Mouse (Mus musculus) cerebellum, adult 18-20 months (tissue): ENCODE results near the gene Auts2.

Experiments
- DNase-seq, 2 experiments: peaks; one replicate each; pipeline ENCODE4 v3.0.0; 2021

Auts2 gene

GRCm38 (mm10) chr5:131774792-131775191 is 768.4 kb downstream of the Auts2 start:
- DNase-seq, result no peak

- peak; percentile 85 to 93 for DNase-seq
These were observed 770.5 kb downstream of the Auts2 start for GRCm38 (mm10) chr5:131772616-131773015.

- DNase-seq, result no peak
These were observed 773.9 kb downstream of the Auts2 start for GRCm38 (mm10) chr5:131769273-131769672.

GRCm38 (mm10) chr5:131767699-131768264 is 775.4 kb downstream of the Auts2 start:
- no peak for DNase-seq

GRCm38 (mm10) chr5:131767176-131767575 is 776.0 kb downstream of the Auts2 start:
- no peak for DNase-seq

- DNase-seq, result no peak
These were observed 783.7 kb downstream of the Auts2 start for GRCm38 (mm10) chr5:131759432-131759831.

GRCm38 (mm10) chr5:131750330-131750729 is 792.8 kb downstream of the Auts2 start:
- no peak for DNase-seq

GRCm38 (mm10) chr5:131749211-131749610 is 793.9 kb downstream of the Auts2 start:
- DNase-seq, result no peak

GRCm38 (mm10) chr5:131743069-131743468 is 800.1 kb downstream of the Auts2 start:
- DNase-seq, result no peak

GRCm38 (mm10) chr5:131737476-131737875 is 805.7 kb downstream of the Auts2 start:
- DNase-seq, result no peak

GRCm38 (mm10) chr5:131733324-131733660 is 809.9 kb downstream of the Auts2 start:
- no peak for DNase-seq

- no peak for DNase-seq
These were observed 810.4 kb downstream of the Auts2 start for GRCm38 (mm10) chr5:131732631-131733323.

GRCm38 (mm10) chr5:131729456-131729855 is 813.7 kb downstream of the Auts2 start:
- DNase-seq, result no peak

GRCm38 (mm10) chr5:131727909-131728308 is 815.2 kb downstream of the Auts2 start:
- no peak for DNase-seq

- DNase-seq, result no peak
These were observed 818.6 kb downstream of the Auts2 start for GRCm38 (mm10) chr5:131724508-131724907.

- no peak for DNase-seq
These were observed 820.4 kb downstream of the Auts2 start for GRCm38 (mm10) chr5:131722791-131723190.

- DNase-seq, result no peak
These were observed 820.8 kb downstream of the Auts2 start for GRCm38 (mm10) chr5:131722361-131722760.

- peak; percentile 61 to 75 for DNase-seq
These were observed 825.1 kb downstream of the Auts2 start for GRCm38 (mm10) chr5:131718013-131718412.

- DNase-seq, result no peak
These were observed 825.7 kb downstream of the Auts2 start for GRCm38 (mm10) chr5:131717359-131717965.

- no peak for DNase-seq
These were observed 828.2 kb downstream of the Auts2 start for GRCm38 (mm10) chr5:131714979-131715378.

- DNase-seq, result no peak
These were observed 830.7 kb downstream of the Auts2 start for GRCm38 (mm10) chr5:131712441-131712840.

- no peak for DNase-seq
These were observed 831.5 kb downstream of the Auts2 start for GRCm38 (mm10) chr5:131711474-131712129.

GRCm38 (mm10) chr5:131710735-131711473 is 832.2 kb downstream of the Auts2 start:
- DNase-seq, result no peak
